Mouse (Mus musculus) adrenal gland, adult 2 months (tissue): ENCODE data around the gene Gm4922. TPM values are rescaled to one million over a fixed set of nuclear protein-coding genes. Genes with fewer than 3 reads are reported as not detected.

Experiments used
- polyA plus RNA-seq: library from polyadenylated mRNA; depleted of rRNA; stranded (reverse); fragments of >200 nt; gene quantifications from 2 replicates; pipeline ENCODE4 v1.2.3, GENCODE M21; 2012; rRNA removed
- total RNA-seq, 2 experiments: library from RNA; stranded (reverse); gene quantifications; 2 replicates each; pipeline ENCODE4 v1.2.3; 2021

The Gm4922 gene
- total and polyA plus RNA-seq, 3 experiments = not detected

Other genes with a start within 250 kb of the Gm4922 start
- 1 to 10 TPM; 4.6 to 6.2 TPM for gene Hebp2, start 240.7 kb downstream of the Gm4922 start, total RNA-seq
- 0.56 and 1.4 TPM in 2 replicates for gene Hebp2, start 240.7 kb downstream of the Gm4922 start, polyA plus RNA-seq
- 1 to 10 TPM; 3.9 to 5.7 TPM for gene Arfgef3, start 42.8 kb downstream of the Gm4922 start, total RNA-seq
- 0.79 and 0.87 TPM in 2 replicates for gene Arfgef3, start 42.8 kb downstream of the Gm4922 start, polyA plus RNA-seq
- gene Perp, start 58.2 kb upstream of the Gm4922 start, total RNA-seq = 1 to 10 TPM; 3.0 to 3.6 TPM
- 6.0 and 8.0 TPM in 2 replicates for gene Perp, start 58.2 kb upstream of the Gm4922 start, polyA plus RNA-seq
- gene Tnfaip3, start 228.9 kb upstream of the Gm4922 start, total RNA-seq = 1 to 10 TPM; 6.3 to 7.2 TPM
- gene Tnfaip3, start 228.9 kb upstream of the Gm4922 start, polyA plus RNA-seq = 1.2 and 1.3 TPM in 2 replicates